ENCODE assay signal across 17 mouse cellular contexts in the genomic region with DNA sequence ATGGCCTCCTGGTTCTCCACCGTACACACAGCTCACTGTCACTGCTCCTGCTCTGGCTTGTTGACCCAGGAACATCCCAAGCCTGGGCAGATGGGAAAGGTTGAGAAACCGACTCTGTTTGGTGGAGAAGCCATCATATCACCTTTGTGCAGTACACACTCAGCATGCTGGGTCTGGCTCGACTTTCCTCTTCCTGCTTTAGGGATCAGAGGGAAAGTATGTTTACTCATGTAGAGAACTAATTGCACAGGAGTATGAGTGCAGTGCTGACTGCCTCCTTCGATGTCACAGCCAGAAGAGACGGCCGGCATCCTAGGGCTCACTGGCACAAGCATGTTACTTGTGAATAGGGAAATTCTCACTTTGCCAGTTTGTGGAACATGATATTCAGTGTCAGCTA.
DNase-seq lines count a peak whose midpoint lies in the region; ATAC-seq and TF ChIP-seq lines count a peak whose summit lies in the region.
"Had no signal": no experiment of that assay in that cellular context is flagged by ENCODE, and none has a peak within 500 bp of the region (broad histone marks: within the 10 kb centered on the region; RNA-seq: fewer than 3 reads in every experiment).

No protein-coding gene starts in this region.

- no peak for DNase-seq in heart, postnatal 25 days (ENCODE audit: low spot score)
- no peak for DNase-seq in limb, embryonic 10.5 days (ENCODE audit: low spot score)
- DNase-seq in liver, postnatal 0 days: no peak
- DNase-seq in right cerebral cortex, postnatal 14 days: no peak
- DNase-seq: adrenal gland, adult 8-10 months; cerebellum, adult 11-12 months; cerebellum, postnatal 36 days; heart, adult 18-20 months; left cerebral cortex, postnatal 4 days; right cerebral cortex, postnatal 25 days; thymus, postnatal 36 days had no signal

- intact Hi-C loops in heart, postnatal 25 days (cut with DNase I): loop anchor here (2.0 kb wide), 1 partner anchor 199 kb away; no protein-coding TSS in a partner anchor

- TF ChIP-seq CTCF in liver, postnatal 0 days (IDR thresholded peaks at IDR 0.05; ENCODE audit: low read depth): no peak

- H3K9ac ChIP-seq in heart, embryonic 15.5 days: no peak overlapping the region
- H3K9ac ChIP-seq in limb, embryonic 15.5 days: no peak overlapping the region
- H3K9ac ChIP-seq in intestine, embryonic 15.5 days: no peak overlapping the region
- H3K9ac ChIP-seq in liver, postnatal 0 days (replicated peaks): no peak overlapping the region

- no peak overlapping the region for H3K4me2 ChIP-seq in heart, embryonic 15.5 days
- no peak overlapping the region for H3K4me2 ChIP-seq in limb, embryonic 15.5 days
- H3K4me2 ChIP-seq in intestine, embryonic 15.5 days (replicated peaks): no peak overlapping the region
- H3K4me2 ChIP-seq in liver, postnatal 0 days (ENCODE audit: low read depth, low read length): no peak overlapping the region

- TF ChIP-seq EP300 in liver, postnatal 0 days (IDR thresholded peaks at IDR 0.05; ENCODE audit: low read depth): no peak

- ATAC-seq in heart, embryonic 15.5 days (replicated peaks; ENCODE audit: insufficient number of reproducible peaks, insufficient read depth, low FRiP score, low read depth): no peak
- ATAC-seq in limb, embryonic 15.5 days (ENCODE audit: insufficient number of reproducible peaks, low FRiP score, low TSS enrichment, low read depth): no peak
- peak; percentile 42 for ATAC-seq in intestine, embryonic 15.5 days
- ATAC-seq in liver, postnatal 0 days: peak; percentile 31; the same call in 1 of the 2 replicates
- ATAC-seq: forebrain, embryonic 16.5 days; inflammation-experienced regulatory T-cells, adult 6 months had no signal

- 0 out of 2 replicates have a peak overlapping the region, but pooled peaks have one; percentile 0 for H3K27ac ChIP-seq in heart, embryonic 15.5 days
- H3K27ac ChIP-seq in limb, embryonic 15.5 days: peak overlapping the region; percentile 33; the same call in 1 of the 2 replicates
- no peak overlapping the region for H3K27ac ChIP-seq in limb, embryonic 10.5 days
- peak overlapping the region; percentile 10; the same call in 1 of the 2 replicates for H3K27ac ChIP-seq in intestine, embryonic 15.5 days
- no peak overlapping the region for H3K27ac ChIP-seq in liver, postnatal 0 days (ENCODE audit: low read depth)
- H3K27ac ChIP-seq: midbrain, embryonic 10.5 days had no signal

- peaks cover 31% of the 10 kb centered on the region for H3K4me1 ChIP-seq in heart, embryonic 15.5 days (replicated peaks)
- H3K4me1 ChIP-seq in limb, embryonic 15.5 days: peaks cover 39% of the 10 kb centered on the region
- H3K4me1 ChIP-seq in limb, embryonic 10.5 days: peaks cover 19% of the 10 kb centered on the region; the same call in 1 of the 2 replicates
- peaks cover 35% of the 10 kb centered on the region for H3K4me1 ChIP-seq in intestine, embryonic 15.5 days (replicated peaks)
- peaks cover 24% of the 10 kb centered on the region for H3K4me1 ChIP-seq in liver, postnatal 0 days (ENCODE audit: insufficient read depth)

- H3K27me3 ChIP-seq in heart, embryonic 15.5 days: no peaks in the 10 kb centered on the region
- H3K27me3 ChIP-seq in limb, embryonic 15.5 days: no peaks in the 10 kb centered on the region
- no peaks in the 10 kb centered on the region for H3K27me3 ChIP-seq in limb, embryonic 10.5 days (ENCODE audit: low read depth, poor library complexity, severe bottlenecking)
- no peaks in the 10 kb centered on the region for H3K27me3 ChIP-seq in intestine, embryonic 15.5 days (replicated peaks)
- no peaks in the 10 kb centered on the region for H3K27me3 ChIP-seq in liver, postnatal 0 days (ENCODE audit: insufficient read depth, low read length)

- H3K9me3 ChIP-seq in heart, embryonic 15.5 days (replicated peaks): no peaks in the 10 kb centered on the region
- no peaks in the 10 kb centered on the region for H3K9me3 ChIP-seq in limb, embryonic 15.5 days
- H3K9me3 ChIP-seq in limb, embryonic 10.5 days (replicated peaks): no peaks in the 10 kb centered on the region
- H3K9me3 ChIP-seq in intestine, embryonic 15.5 days: no peaks in the 10 kb centered on the region
- H3K9me3 ChIP-seq in liver, postnatal 0 days (ENCODE audit: low read length): no peaks in the 10 kb centered on the region
- H3K9me3 ChIP-seq: midbrain, embryonic 10.5 days had no signal

- no peaks in the 10 kb centered on the region for H3K36me3 ChIP-seq in heart, embryonic 15.5 days
- no peaks in the 10 kb centered on the region for H3K36me3 ChIP-seq in limb, embryonic 15.5 days
- H3K36me3 ChIP-seq in limb, embryonic 10.5 days: no peaks in the 10 kb centered on the region
- H3K36me3 ChIP-seq in intestine, embryonic 15.5 days: no peaks in the 10 kb centered on the region
- H3K36me3 ChIP-seq in liver, postnatal 0 days (replicated peaks; ENCODE audit: insufficient read depth, low read length): no peaks in the 10 kb centered on the region
- H3K36me3 ChIP-seq: midbrain, embryonic 10.5 days had no signal

- WGBS in heart, embryonic 15.5 days: 66% methylated on average over 6 of the region's 6 CpGs
- 69% methylated on average over 6 of the region's 6 CpGs for WGBS in limb, embryonic 15.5 days
- WGBS in limb, embryonic 10.5 days: 79% methylated on average over 6 of the region's 6 CpGs
- WGBS in intestine, embryonic 15.5 days: 40% methylated on average over 6 of the region's 6 CpGs
- WGBS in liver, postnatal 0 days (ENCODE audit: insufficient replicate concordance): 53% methylated on average over 6 of the region's 6 CpGs

- no peak overlapping the region for H3K4me3 ChIP-seq in heart, embryonic 15.5 days
- H3K4me3 ChIP-seq in limb, embryonic 15.5 days: no peak overlapping the region
- no peak overlapping the region for H3K4me3 ChIP-seq in limb, embryonic 10.5 days
- no peak overlapping the region for H3K4me3 ChIP-seq in intestine, embryonic 15.5 days (replicated peaks)
- H3K4me3 ChIP-seq in liver, postnatal 0 days (ENCODE audit: low read depth, low read length): no peak overlapping the region
- H3K4me3 ChIP-seq: midbrain, embryonic 10.5 days had no signal

Comparison
In these comparisons a context has a peak if more than half of its experiments do, and no peak if none do; other contexts are left out.
1. H3K27ac ChIP-seq: peak in heart, embryonic 15.5 days (single experiment), limb, embryonic 15.5 days (single experiment) and intestine, embryonic 15.5 days (single experiment); none in limb, embryonic 10.5 days (single experiment) and liver, postnatal 0 days (single experiment).
2. ATAC-seq: peak in intestine, embryonic 15.5 days (single experiment) and liver, postnatal 0 days (single experiment); none in heart, embryonic 15.5 days (single experiment) and limb, embryonic 15.5 days (single experiment).